Mouse (Mus musculus): ENCODE measurements around the gene Zfp618.

Gene Zfp618

DNA sequence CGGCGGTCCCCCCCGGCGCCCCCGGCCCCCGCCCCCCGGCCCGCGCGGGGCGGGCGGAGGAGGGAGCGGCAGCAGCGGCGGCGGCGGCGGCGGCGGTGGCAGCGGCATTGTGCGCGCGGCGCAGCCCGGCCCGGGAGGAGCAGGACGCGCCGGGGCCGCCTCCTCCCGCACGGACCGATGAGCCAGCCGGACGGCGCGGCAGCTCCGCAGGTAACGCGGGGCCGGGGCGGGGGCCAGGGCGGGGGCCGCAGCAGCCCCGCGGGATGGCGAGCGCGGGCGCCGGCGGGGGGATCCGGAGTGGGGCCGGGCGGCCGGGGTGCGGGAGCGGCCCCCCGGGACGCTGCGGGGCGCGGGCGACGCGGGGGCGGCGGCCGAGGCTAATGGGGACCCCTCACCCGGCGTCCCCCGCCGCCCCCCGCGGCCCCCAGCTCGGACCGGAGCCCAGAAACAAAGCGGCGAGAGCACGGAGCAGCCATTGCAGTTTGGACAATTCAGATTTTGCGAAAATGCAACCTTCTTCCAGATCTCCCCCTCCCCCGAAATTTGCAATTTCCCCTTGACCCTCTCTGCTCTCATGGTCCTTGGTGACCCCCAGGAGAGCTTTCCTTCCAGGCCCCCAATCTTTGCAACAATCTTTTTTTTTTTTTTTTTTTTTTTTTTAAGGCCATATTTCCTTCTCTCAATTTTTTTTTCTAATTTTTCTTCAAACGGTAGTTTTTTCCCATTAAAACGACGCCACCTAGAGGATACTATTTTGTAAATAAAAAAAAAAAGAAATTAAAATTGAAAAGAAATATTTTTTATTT, at the start of gene Zfp618:
TSS of gene Zfp618 (plus strand) at position 77 of the 806 bp plus-strand sequence.
- DNase-seq (ENCODE audit: low read depth, low spot score): peak; percentile 37

DNA sequence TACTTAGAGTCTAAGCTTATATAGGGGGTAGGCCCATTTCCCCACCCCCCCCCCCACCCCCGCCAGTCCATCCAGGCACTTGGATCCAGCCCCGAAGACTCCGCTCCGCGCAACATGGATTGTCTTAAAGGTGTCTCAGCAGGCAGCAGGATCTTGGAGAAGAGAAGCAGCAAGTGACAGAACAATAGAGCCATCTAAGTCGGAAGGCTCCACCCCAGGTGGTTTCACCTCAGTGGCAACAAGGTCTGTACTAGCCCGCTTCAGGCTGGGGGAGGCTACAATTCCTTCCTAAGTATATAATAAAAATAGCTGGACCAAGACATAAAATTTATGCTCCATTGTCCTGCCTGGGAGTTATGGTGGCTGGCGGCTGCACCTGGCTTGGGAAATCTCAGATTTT, 48.3 kb upstream of the Zfp618 start:
- DNase-seq (ENCODE audit: low read depth, low spot score): no peak

DNA sequence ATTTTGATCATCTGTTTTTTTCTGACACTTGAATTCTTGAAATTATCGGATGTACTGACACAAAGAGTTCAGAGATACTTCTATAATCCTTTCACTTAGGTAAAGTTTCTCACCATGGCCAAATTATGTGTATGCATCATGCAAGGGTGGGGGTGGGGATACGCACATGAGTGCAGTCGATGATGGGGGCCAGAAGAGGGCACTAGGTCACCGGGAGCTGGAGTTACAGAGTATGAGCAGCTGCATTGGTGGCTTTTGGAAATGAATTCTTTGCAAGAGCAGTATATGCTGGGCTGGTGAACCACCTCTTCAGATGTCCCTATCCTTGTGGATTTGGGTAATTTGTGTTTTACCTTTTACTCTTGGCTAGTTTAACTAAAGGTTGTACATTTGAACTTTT, 31.6 kb upstream of the Zfp618 start:
- no peak for DNase-seq (ENCODE audit: low read depth, low spot score)

DNA sequence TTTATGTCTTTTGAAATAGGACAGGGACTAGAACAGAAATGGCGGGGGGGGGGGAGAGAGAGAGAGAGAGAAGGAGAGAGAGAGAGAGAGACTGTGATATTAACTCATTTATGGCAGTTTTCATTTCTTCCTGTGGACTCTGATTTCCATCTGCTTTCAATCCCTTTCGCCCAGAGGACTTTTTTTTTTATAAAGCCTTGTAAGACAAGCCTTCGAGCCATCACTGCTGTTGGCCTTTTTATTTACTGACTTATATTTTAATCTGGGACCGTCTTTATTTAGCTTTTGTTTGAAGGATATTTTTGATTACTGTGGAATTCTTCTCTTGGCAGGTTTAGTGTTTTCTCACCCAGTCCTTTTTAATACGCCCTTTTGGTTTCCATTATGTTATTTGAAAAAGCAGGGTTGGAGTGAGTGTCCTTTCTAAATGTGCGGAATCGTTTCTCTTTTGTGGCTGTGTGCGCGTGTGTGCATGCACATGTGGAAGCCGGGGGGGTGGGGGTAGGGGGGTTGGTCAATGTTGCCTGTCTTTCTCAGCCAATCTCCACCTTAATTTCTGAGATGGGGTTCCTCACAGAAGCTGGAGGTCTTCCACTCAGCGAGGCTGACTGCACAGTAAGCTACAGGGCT, 29.7 kb upstream of the Zfp618 start:
- no peak for DNase-seq (ENCODE audit: low read depth, low spot score)

DNA sequence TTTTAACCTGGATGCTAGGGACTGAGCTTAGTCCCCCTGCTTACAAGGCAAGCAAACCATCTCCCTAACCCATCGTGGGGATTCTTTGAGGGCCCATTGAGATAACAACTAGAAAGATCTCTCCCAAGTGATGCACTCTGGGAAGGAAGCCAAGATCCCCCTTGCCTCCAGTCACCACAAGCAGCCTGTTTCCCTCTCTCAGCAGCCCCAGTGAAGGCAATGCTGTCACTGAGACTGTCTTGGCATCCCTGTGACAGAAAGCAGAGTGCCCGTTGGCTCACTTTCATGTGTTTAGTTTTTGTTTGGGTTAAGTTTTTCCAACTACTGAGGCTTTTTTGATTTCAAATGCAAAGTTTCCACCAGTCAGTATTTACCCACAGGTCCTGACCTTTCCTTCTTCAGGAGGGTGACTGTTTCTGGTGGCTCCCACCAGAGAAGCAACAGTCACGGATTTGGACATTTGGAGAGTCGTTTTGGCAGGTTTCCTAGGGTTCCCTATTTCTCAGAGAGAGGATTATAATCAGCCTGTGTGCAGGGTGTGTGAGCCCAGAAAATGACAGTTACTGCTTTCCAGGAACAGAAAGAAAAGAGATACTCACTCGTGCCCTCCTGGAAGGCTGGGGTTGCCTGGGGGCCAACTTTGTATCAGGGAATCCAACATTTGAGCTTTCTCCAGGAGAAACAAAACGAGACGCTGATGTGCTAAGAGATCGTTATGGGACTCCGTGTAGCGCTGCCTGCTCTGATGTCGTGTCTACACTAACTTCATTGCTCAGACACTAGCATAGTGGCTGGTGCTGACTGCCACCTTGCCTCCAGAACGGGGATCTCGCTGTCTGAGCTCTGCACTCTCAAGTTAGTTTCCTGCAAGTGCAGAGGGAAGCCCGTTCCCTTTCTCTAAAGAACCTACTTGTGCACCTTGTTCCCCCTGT, 23.1 kb upstream of the Zfp618 start:
- DNase-seq (ENCODE audit: low read depth, low spot score): no peak

DNA sequence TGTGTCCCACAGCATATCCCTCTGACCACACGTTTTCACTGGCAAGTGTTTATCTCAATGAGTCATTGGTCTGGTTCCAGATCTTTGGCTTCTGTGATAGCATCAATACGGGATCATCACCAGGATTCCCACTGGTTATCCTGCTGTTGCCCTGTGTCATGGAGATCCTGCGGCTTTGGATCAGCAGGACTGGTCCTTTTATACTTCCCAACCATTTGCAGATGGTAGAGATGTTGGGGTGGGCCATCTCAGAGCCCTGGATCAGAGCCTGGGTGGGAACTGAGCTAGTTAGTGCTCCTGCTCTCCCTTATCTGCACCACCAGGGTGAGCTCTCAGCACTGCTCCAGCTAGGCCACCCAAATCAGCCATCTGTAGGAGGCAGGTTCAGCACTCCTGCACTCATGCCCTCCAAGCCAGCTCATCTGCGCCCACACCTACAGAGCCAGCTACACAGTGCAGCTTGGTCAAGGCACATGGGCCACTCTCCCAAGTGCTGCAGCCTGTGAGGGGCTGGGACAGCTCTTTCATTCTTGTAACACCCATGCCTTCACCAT, 21.0 kb upstream of the Zfp618 start:
- peak; percentile 12 for DNase-seq (ENCODE audit: low read depth, low spot score)

DNA sequence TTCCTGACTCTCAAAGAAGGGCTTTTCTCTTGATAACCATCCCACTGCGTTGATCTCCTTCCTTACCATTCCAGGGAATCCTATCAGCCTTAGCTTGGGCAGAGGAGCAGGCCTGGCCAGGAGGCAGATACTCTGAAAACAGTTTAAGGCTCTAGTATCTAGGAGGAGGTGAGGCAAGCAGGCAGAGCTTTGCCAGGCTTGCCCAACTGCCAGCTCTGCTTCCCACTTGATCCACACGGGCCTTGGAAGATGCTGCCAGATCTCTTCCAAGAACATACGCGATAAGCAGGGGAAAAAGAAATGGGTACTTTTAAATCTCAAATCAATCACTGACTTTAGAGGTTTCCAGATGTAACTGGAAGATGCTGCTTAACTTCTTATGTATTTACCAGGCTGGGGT, 1.6 kb upstream of the Zfp618 start:
- DNase-seq (ENCODE audit: low read depth, low spot score): no peak

DNA sequence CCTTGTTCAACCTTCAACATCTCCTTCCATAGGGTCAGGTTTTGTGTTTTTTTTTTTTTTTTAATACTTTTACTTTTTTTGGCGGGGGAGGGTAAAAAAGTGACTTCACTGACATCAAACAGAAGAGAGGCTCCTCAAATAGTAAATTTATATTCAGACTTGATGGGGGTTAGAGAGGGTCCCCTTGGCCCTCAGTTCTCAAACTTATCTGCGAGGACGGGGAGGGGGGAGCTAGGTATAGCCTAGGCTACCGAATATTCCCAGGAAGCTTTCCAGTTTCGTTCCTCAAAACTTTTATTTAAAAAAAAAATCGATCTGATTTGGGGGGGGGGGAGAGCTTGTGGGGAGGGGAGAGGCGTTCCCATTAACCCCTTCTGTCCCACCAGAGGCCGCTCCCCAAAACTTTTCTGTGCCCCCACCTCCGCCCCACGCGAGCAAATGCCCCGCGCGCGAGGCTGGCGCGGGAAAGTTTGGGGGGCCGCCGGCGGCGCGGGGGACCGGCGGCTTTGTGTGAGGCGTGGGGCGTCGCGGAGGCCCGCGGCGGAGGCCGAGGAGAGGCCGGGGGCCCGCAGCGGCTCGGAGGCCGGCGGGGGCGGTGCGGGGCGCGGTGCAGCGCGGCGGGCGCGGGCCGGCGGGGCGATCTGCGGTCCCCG, 403 bp upstream of the Zfp618 start:
- peak; percentile 34 for DNase-seq (ENCODE audit: low read depth, low spot score)

DNA sequence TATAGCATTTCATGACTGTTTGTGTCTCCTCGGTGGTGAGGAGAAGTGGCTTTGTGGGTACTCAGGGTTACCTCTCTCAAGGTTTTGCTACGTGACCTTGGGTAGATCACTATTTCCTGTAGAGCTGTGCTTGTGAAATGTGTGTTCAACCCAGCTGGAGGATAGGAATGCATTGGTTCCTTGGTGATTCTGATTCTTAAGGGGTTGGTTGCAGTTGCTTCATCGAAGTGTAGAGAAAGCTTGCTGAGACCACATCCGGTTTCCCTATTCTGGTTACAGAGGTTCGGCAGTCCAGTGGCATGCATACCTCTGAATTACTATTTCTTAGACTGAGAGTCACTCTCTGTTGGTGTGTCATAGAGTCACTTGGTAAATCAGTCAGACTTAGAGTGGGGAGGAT, 4.2 kb downstream of the Zfp618 start:
- DNase-seq (ENCODE audit: low read depth, low spot score): no peak

DNA sequence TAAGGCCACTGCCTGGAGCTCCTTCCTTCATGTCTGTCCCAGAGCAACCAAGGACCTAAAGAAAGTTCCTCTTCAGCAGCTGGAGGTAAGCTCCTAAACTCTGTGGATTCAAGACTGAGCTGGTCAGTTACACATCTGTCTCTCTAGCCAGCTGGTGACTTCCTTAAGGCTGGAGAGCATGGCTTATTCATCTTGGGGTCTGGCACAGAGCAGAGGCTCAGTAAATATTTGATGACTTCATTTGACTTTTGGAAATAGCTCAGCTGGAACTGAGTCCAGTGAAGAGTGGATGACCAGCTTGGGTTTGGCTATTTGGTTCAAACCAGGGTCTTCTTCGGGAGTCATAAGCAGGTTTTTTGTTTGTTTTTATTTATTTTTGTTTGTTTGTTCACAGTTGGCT, 6.6 kb downstream of the Zfp618 start:
- DNase-seq (ENCODE audit: low read depth, low spot score): no peak

DNA sequence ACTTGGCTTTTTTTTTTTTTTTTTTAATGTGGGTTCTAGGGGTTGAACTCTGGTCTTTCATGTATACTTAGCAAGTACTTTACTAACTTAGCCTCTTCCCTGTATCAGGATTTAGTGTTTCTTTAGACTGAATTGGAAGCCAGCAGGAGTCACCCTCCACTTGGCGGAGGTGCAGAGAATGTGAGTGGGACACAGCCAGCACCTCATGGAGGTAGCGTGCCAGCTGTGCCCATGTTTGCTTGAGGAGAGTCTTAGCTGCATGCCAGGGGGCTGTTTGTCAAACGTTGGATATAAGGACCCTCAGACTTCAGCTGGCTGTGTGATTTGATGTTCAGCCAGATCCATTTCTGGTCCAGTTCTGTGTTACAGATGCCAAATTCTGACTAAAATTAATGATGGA, 7.7 kb downstream of the Zfp618 start:
- DNase-seq (ENCODE audit: low read depth, low spot score): no peak

DNA sequence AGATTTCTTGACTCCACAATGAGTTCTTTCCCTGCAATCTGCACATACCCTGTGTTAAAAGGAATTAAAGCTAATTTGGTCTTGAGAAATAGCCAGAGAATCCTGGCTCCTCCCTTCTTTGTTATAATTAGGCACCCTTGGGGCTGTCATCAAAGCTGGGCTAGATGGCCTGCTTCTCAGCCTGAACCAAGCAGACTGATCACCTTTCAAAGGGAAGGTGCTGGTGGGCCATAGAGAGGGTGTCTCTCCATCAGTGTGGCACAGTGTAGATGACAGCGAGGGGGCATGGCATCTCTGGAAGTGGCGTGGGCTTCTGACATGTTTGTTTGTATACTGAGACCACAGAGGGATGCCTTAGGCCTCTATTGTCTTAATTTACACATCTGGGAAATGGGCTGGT, 9.5 kb downstream of the Zfp618 start:
- DNase-seq (ENCODE audit: low read depth, low spot score): no peak

DNA sequence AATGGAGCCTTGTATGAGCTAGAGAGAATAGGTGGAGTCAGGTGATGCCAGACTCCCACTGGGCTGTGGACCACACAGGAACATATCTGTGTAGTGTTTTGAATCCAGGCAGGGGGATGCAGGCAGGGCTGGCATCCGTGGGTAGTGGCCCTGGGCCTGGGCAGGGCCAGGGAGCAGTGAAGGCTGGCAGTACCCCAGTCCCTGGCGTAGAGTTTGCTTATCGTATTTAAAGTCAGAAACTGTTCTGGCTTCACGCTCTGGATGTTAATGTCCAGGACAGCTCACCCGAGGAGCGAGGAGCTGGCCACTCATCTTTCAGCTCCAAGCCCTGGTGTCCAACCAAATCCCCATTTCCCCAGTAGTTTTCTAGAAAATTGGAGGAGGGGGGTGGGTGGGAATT, 10.2 kb downstream of the Zfp618 start:
- DNase-seq (ENCODE audit: low read depth, low spot score): no peak

DNA sequence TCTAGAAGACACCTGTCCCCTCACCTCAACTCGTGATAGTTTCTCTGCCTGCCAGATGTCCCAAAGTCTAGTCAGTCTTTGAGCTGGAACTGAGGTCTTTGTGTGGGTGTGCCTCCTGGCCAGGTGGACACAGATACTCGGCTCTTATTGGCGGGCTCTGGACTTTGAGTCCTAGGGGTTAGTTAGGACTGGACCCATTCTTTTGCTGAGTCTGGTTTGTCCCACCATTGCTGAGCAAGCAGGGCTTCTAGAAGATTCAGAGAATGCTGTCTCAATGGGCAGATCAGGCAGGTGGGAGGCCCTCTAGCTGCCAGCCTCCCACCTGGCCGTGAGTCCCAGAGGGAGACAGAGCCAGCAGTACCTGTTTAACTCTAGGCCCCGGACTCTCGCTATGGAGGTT, 12.1 kb downstream of the Zfp618 start:
- no peak for DNase-seq (ENCODE audit: low read depth, low spot score)

DNA sequence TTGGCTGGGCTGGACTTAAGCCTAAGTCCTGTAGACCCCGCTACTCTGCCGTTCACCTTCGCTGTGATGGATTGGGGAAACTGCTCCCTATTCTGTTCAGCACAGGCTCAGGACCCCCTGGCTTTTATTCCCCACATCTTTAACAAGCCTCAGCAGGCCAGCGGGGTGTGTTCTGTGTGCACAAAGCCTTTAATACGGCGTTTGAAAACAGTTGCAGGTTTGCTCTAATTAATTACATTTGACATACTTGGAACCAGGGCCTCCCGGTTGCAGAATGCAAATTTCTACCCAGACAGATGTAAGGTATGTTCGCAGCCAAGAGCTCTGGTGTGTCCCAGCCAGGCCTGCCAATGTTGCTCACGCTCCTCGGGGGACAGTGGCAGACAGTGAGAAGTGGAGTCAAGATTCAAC, 13.1 kb downstream of the Zfp618 start:
- DNase-seq (ENCODE audit: low read depth, low spot score): no peak

DNA sequence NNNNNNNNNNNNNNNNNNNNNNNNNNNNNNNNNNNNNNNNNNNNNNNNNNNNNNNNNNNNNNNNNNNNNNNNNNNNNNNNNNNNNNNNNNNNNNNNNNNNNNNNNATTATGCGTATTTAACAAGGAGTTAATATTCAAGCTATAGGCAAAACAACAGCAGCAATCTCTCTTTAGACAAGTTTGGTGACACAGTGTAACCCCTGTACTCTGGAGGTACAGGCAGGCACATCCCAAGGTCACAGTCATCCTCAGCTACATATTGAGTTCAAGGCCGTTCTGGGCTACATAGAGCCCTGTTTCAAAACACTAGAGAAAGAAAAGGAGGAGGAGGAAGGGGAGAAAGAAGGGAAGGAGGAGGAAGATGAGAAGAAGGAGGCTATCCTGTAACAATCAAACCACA, 16.2 kb downstream of the Zfp618 start:
- no peak for DNase-seq (ENCODE audit: low read depth, low spot score)

DNA sequence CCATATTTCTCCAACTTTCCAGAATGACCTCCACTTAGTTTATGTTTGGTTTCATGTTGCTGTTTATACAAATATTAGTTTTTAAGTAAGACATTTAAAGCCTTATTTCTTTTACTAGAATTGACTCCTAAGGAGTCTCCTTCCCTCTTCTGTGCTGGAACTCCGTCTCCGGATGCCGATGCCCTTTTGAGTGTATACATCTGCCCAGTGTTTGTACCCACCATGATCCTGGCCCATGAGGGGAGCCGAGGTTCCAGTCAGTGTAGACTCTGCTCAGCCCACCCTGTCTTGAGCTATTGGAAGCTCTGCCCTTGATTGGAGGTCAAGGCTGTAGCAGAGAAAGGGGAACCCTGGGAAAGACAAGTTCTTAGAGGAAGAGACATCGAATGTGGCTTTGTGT, 18.2 kb downstream of the Zfp618 start:
- DNase-seq (ENCODE audit: low read depth, low spot score): no peak

DNA sequence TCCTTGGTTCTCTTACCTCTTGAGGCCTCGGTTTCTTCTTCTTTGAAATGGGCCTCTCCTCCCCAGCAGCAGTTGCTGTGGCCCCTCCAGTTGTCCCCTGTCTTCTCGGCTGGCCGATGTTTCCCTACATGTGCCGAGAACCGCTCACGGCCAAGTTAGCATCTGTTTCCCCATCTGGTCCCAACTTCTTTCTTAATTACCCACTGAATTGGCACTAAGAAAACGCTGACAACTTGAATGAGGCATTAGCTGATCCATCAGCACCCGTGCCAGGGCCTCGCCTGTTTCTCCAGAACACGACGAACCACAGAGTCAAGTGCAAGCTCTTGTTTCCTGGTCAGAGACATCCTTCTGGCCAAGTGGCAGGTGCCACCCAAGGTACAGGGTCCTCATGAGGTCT, 26.0 kb downstream of the Zfp618 start:
- no peak for DNase-seq (ENCODE audit: low read depth, low spot score)

DNA sequence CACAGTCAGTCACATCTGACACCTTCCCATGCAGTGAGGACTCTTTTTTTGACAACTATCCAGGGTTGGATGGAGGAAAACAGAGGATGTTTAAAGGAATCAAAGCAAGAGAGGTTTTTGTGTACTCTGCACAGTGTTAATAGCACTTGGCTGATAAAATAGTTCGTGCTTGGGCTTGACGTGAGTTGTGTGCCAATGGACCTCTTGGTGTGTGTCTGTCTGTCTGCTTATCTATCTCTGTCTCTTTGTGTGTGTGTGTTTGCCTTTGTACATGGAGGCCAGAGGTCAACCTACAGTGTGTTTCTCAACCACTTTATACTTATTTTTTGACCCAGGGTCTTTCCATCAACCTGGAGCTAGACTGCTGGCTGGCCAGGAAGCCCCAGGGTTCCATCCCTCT, 27.8 kb downstream of the Zfp618 start:
- no peak for DNase-seq (ENCODE audit: low read depth, low spot score)

DNA sequence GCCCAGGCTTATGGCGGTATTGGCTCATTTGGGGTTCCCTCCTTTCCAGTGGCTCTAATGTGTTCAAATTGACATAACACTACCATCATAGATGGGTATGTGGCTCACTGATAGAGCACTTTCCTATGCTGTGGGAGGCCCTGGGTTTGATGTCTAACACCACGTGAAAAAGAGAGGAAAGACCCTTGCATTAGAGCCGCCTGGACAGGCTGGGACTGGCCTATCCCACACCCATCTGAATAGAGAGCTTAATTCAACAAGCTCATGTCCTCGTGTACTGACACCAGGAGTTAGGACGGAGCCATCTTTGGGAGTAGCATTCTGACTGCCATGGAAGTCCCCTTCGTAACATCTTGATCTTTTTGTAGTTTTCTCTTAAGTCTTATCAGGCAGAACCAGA, 32.2 kb downstream of the Zfp618 start:
- no peak for DNase-seq (ENCODE audit: low read depth, low spot score)

DNA sequence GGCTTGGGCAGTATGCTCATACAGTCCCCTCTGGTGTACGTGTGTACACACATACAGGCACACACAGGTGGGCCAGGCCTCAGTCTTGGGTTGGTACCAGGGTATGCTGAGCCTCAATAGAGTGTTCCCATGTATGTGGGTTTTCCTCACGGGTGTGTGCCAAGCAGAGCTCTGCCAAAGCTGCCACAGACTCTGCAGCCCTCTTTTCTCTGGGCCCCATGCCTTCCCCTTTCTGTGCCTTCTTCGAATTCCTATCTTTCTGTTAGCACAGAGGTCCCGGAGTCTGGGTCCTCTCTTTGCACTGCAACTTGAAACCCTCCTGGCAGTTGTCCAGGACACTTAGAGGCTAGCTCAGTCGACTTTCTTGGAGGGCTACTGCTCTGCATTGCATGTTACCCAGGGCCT, 33.1 kb downstream of the Zfp618 start:
- peak; percentile 72 for DNase-seq (ENCODE audit: low read depth, low spot score)

DNA sequence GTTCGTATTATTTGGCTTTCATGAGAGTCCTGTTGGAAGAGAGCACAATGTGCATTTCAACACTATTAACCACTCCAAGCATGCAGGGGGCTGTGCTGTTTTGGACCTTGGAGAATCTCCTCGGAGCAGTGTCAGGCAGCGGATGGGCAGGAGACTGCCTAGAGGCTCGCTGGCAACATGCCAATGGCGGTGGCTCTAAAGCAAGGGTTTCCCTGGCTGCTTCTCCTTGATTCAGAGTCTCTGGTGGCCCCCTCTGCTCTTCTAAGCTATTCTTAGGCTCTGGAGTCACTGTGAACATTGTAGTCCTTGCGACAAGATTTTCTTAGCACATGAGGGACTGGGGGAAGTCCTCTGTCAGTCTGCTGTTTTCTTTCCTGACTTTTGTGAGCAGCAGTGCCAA, 33.5 kb downstream of the Zfp618 start:
- no peak for DNase-seq (ENCODE audit: low read depth, low spot score)

All from mesoderm, embryonic 11.5 days (tissue).